Mouse (Mus musculus) testis, adult 2 months (tissue): ENCODE measurements around the gene Polr2e. TPM values are rescaled to one million over a fixed set of nuclear protein-coding genes. Genes with fewer than 3 reads are reported as not detected.

Experiments used
- H3K27ac ChIP-seq: fragments of 200-500 bp; 2 replicates; pipeline ENCODE4 v1.5.1; 2012; ENCODE audit warnings: low read depth, low read length; ENCODE audit not compliant: control insufficient read depth, insufficient read depth
- H3K27me3 ChIP-seq: fragments of 200-500 bp; 2 replicates; pipeline ENCODE4 v1.6.1; 2012; ENCODE audit warnings: mild to moderate bottlenecking, low read length, moderate library complexity; ENCODE audit not compliant: control insufficient read depth, insufficient read depth
- H3K36me3 ChIP-seq: fragments of 200-500 bp; 2 replicates; pipeline ENCODE4 v1.6.1; 2012; ENCODE audit warnings: mild to moderate bottlenecking, low read length; ENCODE audit not compliant: control insufficient read depth, insufficient read depth
- H3K4me1 ChIP-seq: fragments of 200-500 bp; 2 replicates; pipeline ENCODE4 v1.6.1; 2012; ENCODE audit warnings: low read length; ENCODE audit not compliant: control insufficient read depth, insufficient read depth
- H3K4me3 ChIP-seq: fragments of 200-500 bp; 2 replicates; pipeline ENCODE4 v1.5.1; 2012; ENCODE audit warnings: low read depth, mild to moderate bottlenecking, low read length, moderate library complexity, mixed read lengths; ENCODE audit not compliant: control insufficient read depth
- CTCF ChIP-seq: fragments of 200-500 bp; IDR thresholded peaks from 2 replicates; pipeline ENCODE4 v1.5.1; 2012; ENCODE audit warnings: low read depth, mild to moderate bottlenecking, inconsistent platforms, low read length, moderate library complexity; ENCODE audit not compliant: control insufficient read depth, insufficient read depth, insufficient replicate concordance
- POLR2A ChIP-seq: fragments of 200-500 bp; IDR thresholded peaks from 2 replicates; pipeline ENCODE4 v1.6.1; 2012; ENCODE audit warnings: low read depth, mild to moderate bottlenecking, inconsistent platforms, low read length, moderate library complexity; ENCODE audit not compliant: control insufficient read depth
- polyA plus RNA-seq: library from polyadenylated mRNA; depleted of rRNA; stranded (reverse); fragments of >200 nt; gene quantifications from 2 replicates; pipeline ENCODE4 v1.2.3, GENCODE M21; 2012

Polr2e gene
- polyA plus RNA-seq, 1 experiment: 104 TPM

DNA sequence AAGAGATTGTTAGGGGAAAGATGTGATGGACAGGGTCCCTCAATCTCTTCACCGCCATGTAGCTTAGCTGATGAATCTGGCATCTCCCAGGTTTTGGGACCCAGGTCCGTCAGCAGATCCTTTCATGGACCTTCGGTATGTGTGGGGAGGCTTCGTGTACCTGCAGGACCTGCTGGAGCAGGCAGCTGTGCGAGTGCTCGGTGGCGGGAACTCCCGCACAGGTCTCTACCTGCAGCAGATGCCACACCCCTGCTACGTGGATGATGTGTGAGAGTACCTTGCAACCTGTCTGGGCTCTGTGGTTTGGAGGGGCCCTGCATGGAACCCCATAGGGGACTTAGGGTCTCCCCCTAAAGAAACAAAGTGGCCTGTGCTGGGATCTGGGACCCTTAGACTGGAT, 37.6 kb downstream of the Polr2e start:
- H3K36me3 ChIP-seq: no peaks in the 10 kb centered on the region
- TF ChIP-seq CTCF: no peak
- no peak for TF ChIP-seq POLR2A
- H3K27me3 ChIP-seq: no peaks in the 10 kb centered on the region
- no peak overlapping the region for H3K27ac ChIP-seq
- no peak overlapping the region for H3K4me3 ChIP-seq
- peaks cover 21% of the 10 kb centered on the region for H3K4me1 ChIP-seq

DNA sequence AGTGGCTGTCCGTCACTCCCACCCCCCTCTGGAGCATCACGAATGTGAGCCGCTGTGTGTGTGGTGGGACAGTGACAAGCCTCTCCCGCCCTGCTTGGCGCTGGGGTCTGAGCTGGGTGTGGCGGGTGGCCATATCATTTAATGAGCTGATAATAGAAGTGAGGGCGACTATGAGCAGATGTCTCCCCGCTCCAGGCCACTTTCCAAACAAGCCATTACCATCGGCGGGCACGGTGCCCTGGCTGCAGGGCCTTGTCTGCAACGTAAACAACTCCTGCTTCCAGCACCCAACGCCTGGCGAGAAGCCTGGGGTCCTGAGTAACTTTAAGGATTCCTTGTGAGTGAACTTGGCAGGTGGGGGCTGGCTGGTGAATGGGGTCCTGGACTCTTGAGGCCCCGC, 41.8 kb downstream of the Polr2e start:
- no peak for TF ChIP-seq POLR2A
- TF ChIP-seq CTCF: no peak
- Histone ChIP-seq H3K36me3 (no peaks in the 10 kb centered on the region), H3K4me1 (peaks cover 26% of the 10 kb centered on the region), H3K27me3 (no peaks in the 10 kb centered on the region), H3K27ac (no peak overlapping the region), H3K4me3 (peak overlapping the region; percentile 48)

DNA sequence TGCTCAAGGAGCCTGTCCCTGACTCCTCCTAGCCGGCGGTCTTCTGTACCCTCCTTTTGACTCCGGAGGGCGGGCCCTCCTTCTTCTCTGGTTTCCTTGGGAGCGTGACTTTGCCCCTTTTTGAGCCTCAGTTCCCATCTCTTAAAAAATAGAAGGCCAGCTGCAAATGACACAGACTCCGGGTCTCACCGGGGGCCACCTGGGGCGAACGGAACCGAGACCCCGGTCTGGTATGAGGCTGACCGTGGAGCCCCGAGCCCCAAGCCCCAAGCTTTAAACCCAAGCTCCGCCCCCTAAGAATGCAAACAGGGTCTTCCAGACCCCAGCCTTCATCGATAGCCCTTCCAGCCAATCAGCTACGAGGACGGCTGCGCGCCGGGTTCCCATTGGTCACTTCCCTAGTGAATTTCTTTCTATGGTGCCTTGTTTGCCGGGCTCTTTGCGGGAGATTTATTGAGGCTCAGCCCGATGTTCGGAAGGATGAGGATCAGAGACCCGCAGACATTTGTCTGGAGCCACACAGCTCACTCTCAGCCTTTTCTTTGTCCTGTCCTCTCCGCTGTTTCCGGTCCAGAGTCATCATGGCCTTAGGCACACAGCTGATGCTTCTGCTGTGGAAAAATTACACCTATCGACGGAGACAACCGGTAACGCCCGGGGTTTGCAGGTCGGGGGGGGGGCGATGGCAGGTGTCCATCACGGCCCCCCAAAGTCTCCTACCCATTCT, 42.4 kb downstream of the Polr2e start:
- Histone ChIP-seq H3K27ac (no peak overlapping the region), H3K36me3 (no peaks in the 10 kb centered on the region), H3K4me3 (peak overlapping the region; percentile 91), H3K4me1 (peaks cover 26% of the 10 kb centered on the region), H3K27me3 (no peaks in the 10 kb centered on the region)
- TF ChIP-seq POLR2A (no peak), CTCF (no peak)

DNA sequence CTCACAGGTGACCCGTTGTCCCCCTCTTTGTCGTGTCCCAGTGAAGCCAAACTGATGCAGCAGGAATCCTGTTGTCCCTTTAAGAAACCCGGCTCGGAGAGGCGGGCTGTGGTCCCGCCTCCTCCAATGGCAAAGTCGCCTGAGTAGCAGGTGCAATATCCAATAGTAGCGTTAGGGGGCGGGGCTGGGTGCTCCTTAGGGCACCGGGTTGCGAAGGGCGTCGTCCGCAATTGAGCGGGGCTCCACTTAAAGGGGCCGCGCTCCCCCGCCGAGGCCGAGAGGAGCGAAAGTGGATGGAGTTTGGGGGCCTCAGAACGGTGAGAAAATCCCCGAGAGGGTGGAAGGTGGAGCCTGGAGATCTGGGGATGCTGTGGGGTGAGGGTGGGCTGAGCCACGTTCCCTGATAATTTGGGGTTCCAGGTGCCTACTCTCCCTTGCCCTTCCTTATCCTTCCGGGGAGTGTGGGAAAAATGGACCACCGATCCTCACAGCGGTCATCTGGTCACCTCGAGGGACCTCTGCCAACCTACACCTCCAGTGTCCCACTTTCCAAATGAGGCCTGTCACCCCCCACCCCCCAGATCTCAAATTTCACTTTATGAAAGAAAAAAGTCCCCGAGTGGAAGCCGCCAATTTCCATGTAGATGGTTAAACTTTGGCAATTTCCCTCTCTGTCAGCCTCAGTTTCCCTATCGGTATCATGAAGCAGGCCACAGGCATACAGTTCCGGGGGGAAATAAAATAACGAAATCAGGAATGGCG, 43.1 kb downstream of the Polr2e start, which contains the start of gene Abca7:
Abca7 (plus strand) TSS at position 223 of the 762 bp plus-strand sequence.
- TF ChIP-seq CTCF (0 out of 2 replicates have a peak, but pooled peaks have one; percentile 9), POLR2A (no peak)
- Histone ChIP-seq H3K4me1 (peaks cover 26% of the 10 kb centered on the region), H3K27me3 (no peaks in the 10 kb centered on the region), H3K36me3 (no peaks in the 10 kb centered on the region), H3K4me3 (peak within 1 kb of the TSS; percentile 91), H3K27ac (no peak within 1 kb of the TSS)

DNA sequence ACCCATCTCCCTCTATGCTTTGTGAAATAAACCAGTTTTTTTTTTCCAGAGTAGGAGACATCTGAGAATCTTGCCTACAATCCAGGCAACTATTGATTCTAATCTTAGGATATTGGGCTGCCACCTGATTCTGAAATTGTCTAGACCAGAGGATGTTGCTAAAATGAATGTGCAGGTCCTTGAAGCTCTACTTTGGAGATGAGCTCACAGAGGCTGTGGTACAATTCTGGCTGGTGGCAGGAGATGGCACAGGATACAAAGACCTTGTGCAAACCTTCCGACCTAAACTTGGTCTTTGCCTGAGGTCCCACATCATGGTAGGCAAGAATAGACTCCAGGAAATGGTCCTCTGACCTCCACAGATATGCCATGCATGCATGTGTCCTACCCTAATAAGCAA, 44.0 kb downstream of the Polr2e start:
- H3K4me1 ChIP-seq: peaks cover 26% of the 10 kb centered on the region
- H3K36me3 ChIP-seq: no peaks in the 10 kb centered on the region
- TF ChIP-seq POLR2A (no peak), CTCF (no peak)
- H3K27me3 ChIP-seq: no peaks in the 10 kb centered on the region
- H3K4me3 ChIP-seq: no peak overlapping the region
- H3K27ac ChIP-seq: no peak overlapping the region

DNA sequence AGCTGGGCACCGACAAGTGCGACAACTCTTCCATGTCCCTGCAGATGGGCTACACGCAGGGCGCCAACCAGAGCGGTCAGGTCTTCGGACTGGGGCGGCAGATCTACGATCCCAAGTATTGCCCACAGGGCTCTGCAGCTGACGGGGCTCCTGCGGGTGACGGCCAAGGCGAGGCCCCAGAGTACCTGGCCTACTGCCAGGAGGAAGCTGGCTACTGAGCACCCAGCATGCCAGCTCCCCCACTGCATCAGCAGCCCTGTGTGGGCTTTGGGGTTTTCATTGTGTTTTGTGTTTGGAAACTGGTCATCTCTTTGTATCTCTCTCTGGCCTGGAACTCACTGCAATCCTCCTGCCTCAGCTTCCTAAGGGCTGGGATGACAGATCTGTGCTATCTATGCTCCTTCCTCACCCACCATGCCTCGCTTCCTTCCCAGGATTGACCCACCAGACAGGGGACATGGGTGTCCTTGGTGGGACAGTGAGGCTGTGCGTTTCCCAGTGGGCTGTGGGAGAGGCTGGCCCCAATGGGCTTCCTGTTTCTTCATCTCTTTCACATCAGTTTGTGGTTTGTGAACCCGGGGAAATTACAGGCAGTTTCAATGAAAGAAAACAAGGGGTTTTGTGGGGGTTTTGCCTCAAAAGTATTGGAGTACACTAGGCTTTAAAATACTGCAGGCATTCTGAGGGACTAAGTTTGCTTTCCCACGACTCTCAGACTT, 45.0 kb downstream of the Polr2e start:
- TF ChIP-seq CTCF (no peak), POLR2A (no peak)
- no peaks in the 10 kb centered on the region for H3K27me3 ChIP-seq
- no peaks in the 10 kb centered on the region for H3K36me3 ChIP-seq
- no peak overlapping the region for H3K4me3 ChIP-seq
- no peak overlapping the region for H3K27ac ChIP-seq
- H3K4me1 ChIP-seq: peaks cover 26% of the 10 kb centered on the region

DNA sequence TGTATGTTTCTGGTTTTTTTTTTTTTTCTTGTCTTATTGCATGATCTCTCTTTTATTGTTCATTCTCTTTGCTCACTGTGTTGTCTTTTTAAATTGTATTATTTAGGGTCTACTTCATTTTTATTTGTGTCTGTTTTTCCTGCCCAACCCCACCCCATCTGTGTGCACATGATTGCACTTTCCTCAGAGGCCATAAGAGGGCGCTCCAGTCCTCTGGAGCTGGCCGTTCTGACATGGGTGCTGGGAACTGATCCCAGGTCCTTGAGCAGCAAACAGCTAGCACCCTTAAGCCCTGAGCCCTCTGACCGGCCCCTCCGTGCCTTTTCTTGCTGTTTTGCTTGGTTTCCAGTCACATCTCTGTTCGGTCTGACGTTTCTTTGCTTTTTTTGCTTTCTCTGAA, 48.0 kb downstream of the Polr2e start:
- H3K4me3 ChIP-seq: no peak overlapping the region
- TF ChIP-seq CTCF (peak; percentile 85), POLR2A (no peak)

More for the DNA sequence above, 48.0 kb downstream of the Polr2e start:
- Histone ChIP-seq H3K4me1 (peaks cover 24% of the 10 kb centered on the region), H3K36me3 (no peaks in the 10 kb centered on the region), H3K27ac (no peak overlapping the region), H3K27me3 (no peaks in the 10 kb centered on the region; the same call in 1 of the 2 replicates)
